Mouse (Mus musculus) v-Abl transformed pro-B cells (cell line): ENCODE results near the gene Parp1.
"Not testable (repeated sequence)": the region's sequence is repeated elsewhere in the genome, so short reads cannot be mapped to it uniquely, and the experiment has no call there.

Experiments
- in situ Hi-C, 2 experiments: fragments of 400-800 bp; cut with MboI; formaldehyde crosslinking; loops; one replicate each; pipeline ENCODE4 v1.15.1; 2025; ENCODE audit not compliant: unreplicated experiment in 2 of 2

The Parp1 gene

DNA sequence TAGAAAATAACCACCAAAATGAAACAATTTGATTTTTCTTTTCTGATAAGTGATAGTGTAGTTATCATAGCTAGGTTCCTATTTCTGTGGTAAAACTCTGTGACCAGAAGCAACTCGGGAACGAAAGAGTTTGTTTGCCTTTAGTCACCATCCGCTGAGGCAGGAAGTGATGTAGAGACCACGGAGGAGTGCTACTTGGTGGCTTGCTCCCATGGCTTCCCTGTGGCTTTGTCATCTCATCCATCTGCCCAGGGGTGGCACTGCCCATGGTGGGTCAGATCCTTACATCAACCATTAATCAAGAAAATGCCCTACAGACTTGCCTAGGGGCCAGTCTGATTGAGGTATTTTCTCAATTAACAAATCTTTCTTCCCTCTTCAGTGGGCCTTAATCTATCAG is 53.7 kb downstream of the Parp1 start:
- in situ Hi-C loops: no loop called here

- in situ Hi-C loops: no loop called here
These were observed 55.2 kb downstream of the Parp1 start for GRCm38 (mm10) chr1:180623911-180624310.

DNA sequence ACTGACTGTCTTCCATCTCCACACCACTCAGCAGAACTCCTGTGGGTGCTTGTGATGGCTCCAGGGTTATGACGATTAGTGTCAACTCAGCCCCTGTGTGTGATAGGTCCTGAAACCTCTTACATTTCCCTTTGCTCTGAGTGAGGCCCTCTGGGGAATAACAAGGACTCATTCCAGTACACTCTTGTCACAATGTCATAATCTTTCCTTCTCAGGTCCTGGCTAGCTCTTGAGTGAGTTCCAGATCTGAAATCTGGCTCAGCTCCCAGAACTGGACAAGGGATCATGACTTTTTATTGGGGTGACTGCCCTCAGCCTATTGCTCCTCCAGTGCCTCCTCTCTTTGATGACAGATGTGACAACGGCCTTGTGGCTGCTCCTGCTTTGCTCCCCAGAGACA is 57.4 kb downstream of the Parp1 start:
- in situ Hi-C loops: no loop called here

- in situ Hi-C loops: not testable (repeated sequence)
These were observed 69.1 kb downstream of the Parp1 start for GRCm38 (mm10) chr1:180637796-180638195.

DNA sequence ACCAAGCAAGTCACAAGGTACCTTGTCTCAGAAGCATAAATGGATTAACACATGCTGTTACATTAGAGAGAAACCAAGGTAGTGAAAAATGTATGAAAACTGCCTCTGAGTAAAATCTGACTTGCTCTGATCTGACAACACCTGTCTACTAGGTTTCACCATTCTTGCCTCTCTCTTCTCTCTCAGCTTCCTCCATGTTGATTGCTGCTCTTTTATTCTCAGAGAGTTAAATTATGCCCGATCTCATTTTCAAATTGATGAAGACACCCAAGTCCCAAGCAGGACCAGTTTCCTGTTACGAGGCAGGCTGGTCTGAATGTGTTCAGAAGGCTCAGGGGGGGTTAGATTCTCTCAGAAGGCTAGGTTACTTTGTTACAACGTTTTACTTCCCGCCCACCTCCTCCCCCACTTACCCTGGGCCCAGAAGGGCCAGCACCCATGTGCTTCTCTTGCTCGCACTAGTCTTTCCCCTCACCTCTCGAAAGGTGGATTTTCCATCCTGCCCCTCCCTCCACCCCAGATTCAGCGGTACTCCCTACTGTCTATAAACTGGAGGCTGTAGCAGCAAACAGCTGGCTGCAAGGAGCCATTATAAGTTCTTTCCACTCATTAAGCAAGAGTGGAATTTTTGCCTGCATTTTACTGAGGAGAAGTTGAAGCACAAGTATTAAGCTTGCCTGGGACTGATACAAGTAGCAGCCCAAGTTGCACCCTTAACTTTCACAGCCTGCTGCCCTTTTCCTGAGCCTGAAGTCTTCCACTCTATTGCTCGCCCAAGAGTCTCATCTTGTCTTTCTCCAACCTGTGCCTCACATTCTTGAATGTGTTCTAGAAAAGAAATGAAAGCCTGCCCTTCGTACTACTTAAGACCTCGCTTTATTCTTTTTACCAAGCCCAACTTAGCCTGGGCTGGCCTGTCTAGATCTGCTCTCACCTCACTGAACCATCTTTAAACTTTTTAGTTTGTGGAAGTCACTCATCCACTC is 71.0 kb downstream of the Parp1 start:
- in situ Hi-C loops: no loop called here

DNA sequence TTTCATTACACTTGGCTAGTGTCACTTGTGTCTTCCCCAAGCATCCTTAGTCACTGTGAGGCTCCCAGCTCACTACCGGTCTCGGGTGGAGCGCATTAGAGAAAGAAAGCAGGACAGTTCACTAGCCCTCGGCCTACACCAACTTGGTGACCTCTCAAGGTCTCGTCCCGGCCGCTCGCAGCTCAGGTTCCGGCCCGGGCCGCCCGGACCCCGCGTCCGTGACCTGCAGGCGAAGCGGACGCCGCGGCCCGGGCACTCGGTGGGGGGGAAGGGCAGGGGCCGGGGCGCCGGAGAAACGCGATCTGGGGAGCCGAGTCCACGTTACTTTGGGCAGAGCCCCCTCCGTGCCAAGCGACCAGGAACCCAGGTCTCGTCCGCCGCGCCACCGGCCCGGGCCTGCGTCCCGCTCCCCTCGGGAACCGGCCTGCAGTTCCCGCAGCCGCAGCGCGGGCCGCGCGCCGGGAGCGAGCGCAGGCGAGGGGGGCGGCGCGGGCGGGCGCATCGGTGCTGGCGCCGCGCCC is 71.9 kb downstream of the Parp1 start:
- in situ Hi-C loops: no loop called here

DNA sequence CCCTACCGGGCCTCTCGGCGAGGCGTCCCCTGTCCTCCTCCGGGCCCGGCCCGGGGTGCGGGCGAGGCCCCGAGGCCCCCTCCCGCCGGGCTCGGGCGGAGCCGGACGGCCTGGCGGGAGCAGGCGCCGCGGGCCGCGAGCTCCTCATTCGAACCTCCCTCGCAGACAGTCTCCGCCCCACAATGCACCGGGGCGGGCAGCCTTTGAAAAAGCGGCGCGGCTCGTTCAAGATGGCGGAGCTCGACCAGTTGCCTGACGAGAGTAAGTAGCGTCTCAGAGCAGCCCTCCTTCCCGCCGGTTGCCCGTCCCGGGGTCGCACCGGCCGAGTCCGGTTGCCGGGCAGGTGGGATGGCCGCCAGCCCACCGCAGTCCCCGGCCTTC is 72.4 kb downstream of the Parp1 start, which contains the start of gene Lin9:
TSS of gene Lin9 (plus strand) at position 14 of the 381 bp plus-strand sequence.
- in situ Hi-C loops: no loop called here

- in situ Hi-C loops: no loop called here
These were observed 72.9 kb downstream of the Parp1 start for GRCm38 (mm10) chr1:180641518-180642227.

DNA sequence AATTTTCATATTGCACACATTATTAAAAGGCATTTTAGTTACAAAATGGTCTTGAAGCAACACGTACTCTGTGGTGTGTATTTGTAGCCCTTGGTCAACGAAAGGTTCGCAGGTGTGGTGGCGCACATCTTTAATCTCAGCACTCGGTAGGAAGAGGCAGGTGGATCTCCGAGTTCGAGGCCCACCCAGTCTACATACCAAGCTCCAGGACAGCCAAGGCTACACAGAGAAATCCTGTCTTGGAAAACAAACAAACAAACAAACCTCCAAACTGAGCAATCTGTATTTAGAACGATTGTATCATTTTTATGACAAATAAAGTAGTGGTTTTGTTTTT is 73.5 kb downstream of the Parp1 start:
- in situ Hi-C loops: no loop called here
